Mouse (Mus musculus): ENCODE data around the gene Tmem91. TPM values are rescaled to one million over a fixed set of nuclear protein-coding genes. Genes with fewer than 3 reads are reported as not detected.

Gene Tmem91
- polyA plus RNA-seq, 1 experiment from 2014 or later, result 5.7 TPM

GRCm38 (mm10) chr7:25632679-25633078 is 42.3 kb downstream of the Tmem91 start:
- no peak overlapping the region for H3K9ac ChIP-seq
- H3K4me2 ChIP-seq (replicated peaks), result no peak overlapping the region
- no peak overlapping the region for H3K4me3 ChIP-seq
- WGBS, result 89% methylated on average over 5 of the region's 5 CpGs
- no peak overlapping the region for H3K27ac ChIP-seq
- no peaks in the 10 kb centered on the region for H3K9me3 ChIP-seq
- ATAC-seq (ENCODE audit: low FRiP score, low read depth), result no peak
- H3K4me1 ChIP-seq, result peaks cover 2% of the 10 kb centered on the region; the same call in 1 of the 2 replicates
- peaks cover 57% of the 10 kb centered on the region for H3K36me3 ChIP-seq
- peaks cover 15% of the 10 kb centered on the region for H3K27me3 ChIP-seq (replicated peaks)

- WGBS, result 70% methylated on average over 8 of the region's 8 CpGs
- Histone ChIP-seq H3K9ac (no peak overlapping the region), H3K9me3 (no peaks in the 10 kb centered on the region), H3K36me3 (peaks cover 56% of the 10 kb centered on the region), H3K27me3 (replicated peaks) (peaks cover 21% of the 10 kb centered on the region), H3K4me3 (no peak overlapping the region), H3K27ac (no peak overlapping the region), H3K4me1 (peaks cover 12% of the 10 kb centered on the region), H3K4me2 (replicated peaks) (peak overlapping the region; percentile 57)
- ATAC-seq (ENCODE audit: low FRiP score, low read depth), result no peak
These were observed 46.7 kb downstream of the Tmem91 start for GRCm38 (mm10) chr7:25628323-25628620.

- Histone ChIP-seq H3K27ac (no peak overlapping the region), H3K9ac (peak overlapping the region; percentile 21), H3K36me3 (peaks cover 50% of the 10 kb centered on the region), H3K9me3 (no peaks in the 10 kb centered on the region), H3K4me1 (peaks cover 12% of the 10 kb centered on the region), H3K4me3 (peak overlapping the region; percentile 22; the same call in 1 of the 2 replicates), H3K4me2 (replicated peaks) (peak overlapping the region; percentile 57), H3K27me3 (replicated peaks) (peaks cover 21% of the 10 kb centered on the region)
- ATAC-seq (ENCODE audit: low FRiP score, low read depth), result peak; percentile 27; the same call in 1 of the 2 replicates
- 21% methylated on average over 37 of the region's 38 CpGs for WGBS
These were observed 47.3 kb downstream of the Tmem91 start for GRCm38 (mm10) chr7:25627431-25628322.

GRCm38 (mm10) chr7:25626509-25627430 is 48.2 kb downstream of the Tmem91 start, which contains the start of gene B3gnt8:
B3gnt8 (plus strand) TSS chr7:25626654.
- 18% methylated on average over 29 of the region's 29 CpGs for WGBS
- ATAC-seq (ENCODE audit: low FRiP score, low read depth), result peak; percentile 25; the same call in 1 of the 2 replicates

GRCm38 (mm10) chr7:25625594-25626250 is 49.2 kb downstream of the Tmem91 start:
- Histone ChIP-seq H3K36me3 (peaks cover 40% of the 10 kb centered on the region), H3K27ac (no peak overlapping the region), H3K4me3 (no peak overlapping the region), H3K9me3 (no peaks in the 10 kb centered on the region), H3K4me1 (peaks cover 12% of the 10 kb centered on the region), H3K4me2 (replicated peaks) (no peak overlapping the region), H3K9ac (no peak overlapping the region), H3K27me3 (replicated peaks) (peaks cover 21% of the 10 kb centered on the region)
- 77% methylated on average over 10 of the region's 10 CpGs for WGBS
- ATAC-seq (ENCODE audit: low FRiP score, low read depth), result no peak

More at GRCm38 (mm10) chr7:25626509-25627430, 48.2 kb downstream of the Tmem91 start, which contains the start of gene B3gnt8:
- peaks cover 50% of the 10 kb centered on the region for H3K36me3 ChIP-seq
- H3K27me3 ChIP-seq (replicated peaks), result peaks cover 21% of the 10 kb centered on the region
- H3K4me2 ChIP-seq (replicated peaks), result peak within 1 kb of the TSS; percentile 57
- H3K27ac ChIP-seq, result no peak within 1 kb of the TSS
- H3K9me3 ChIP-seq, result no peaks in the 10 kb centered on the region
- peak within 1 kb of the TSS; percentile 21 for H3K9ac ChIP-seq
- H3K4me3 ChIP-seq, result peak within 1 kb of the TSS; percentile 22; the same call in 1 of the 2 replicates
- peaks cover 12% of the 10 kb centered on the region for H3K4me1 ChIP-seq

GRCm38 (mm10) chr7:25624851-25625250 is 50.1 kb downstream of the Tmem91 start:
- WGBS, result 79% methylated on average over 5 of the region's 5 CpGs
- Histone ChIP-seq H3K27ac (no peak overlapping the region), H3K27me3 (replicated peaks) (peaks cover 21% of the 10 kb centered on the region), H3K4me2 (replicated peaks) (no peak overlapping the region), H3K4me3 (no peak overlapping the region), H3K36me3 (peaks cover 31% of the 10 kb centered on the region), H3K9ac (no peak overlapping the region), H3K4me1 (peaks cover 12% of the 10 kb centered on the region), H3K9me3 (no peaks in the 10 kb centered on the region)
- no peak for ATAC-seq (ENCODE audit: low FRiP score, low read depth)

GRCm38 (mm10) chr7:25623857-25624370 is 51.1 kb downstream of the Tmem91 start:
- 91% methylated on average over 11 of the region's 11 CpGs for WGBS
- H3K4me2 ChIP-seq (replicated peaks), result no peak overlapping the region
- H3K4me3 ChIP-seq, result no peak overlapping the region
- no peak for ATAC-seq (ENCODE audit: low FRiP score, low read depth)
- H3K9ac ChIP-seq, result no peak overlapping the region
- peaks cover 23% of the 10 kb centered on the region for H3K36me3 ChIP-seq
- no peaks in the 10 kb centered on the region for H3K9me3 ChIP-seq
- H3K27me3 ChIP-seq (replicated peaks), result peaks cover 18% of the 10 kb centered on the region
- peaks cover 13% of the 10 kb centered on the region for H3K4me1 ChIP-seq
- H3K27ac ChIP-seq, result no peak overlapping the region

GRCm38 (mm10) chr7:25620751-25621150 is 54.2 kb downstream of the Tmem91 start:
- Histone ChIP-seq H3K4me1 (0 out of 2 replicates have a peak, but pooled peaks cover 4% of the 10 kb centered on the region), H3K9ac (no peak overlapping the region), H3K27ac (no peak overlapping the region), H3K4me2 (replicated peaks) (no peak overlapping the region), H3K27me3 (replicated peaks) (no peaks in the 10 kb centered on the region), H3K9me3 (no peaks in the 10 kb centered on the region), H3K36me3 (peaks cover 20% of the 10 kb centered on the region), H3K4me3 (no peak overlapping the region)
- 94% methylated on average over 11 of the region's 11 CpGs for WGBS
- no peak for ATAC-seq (ENCODE audit: low FRiP score, low read depth)

- Histone ChIP-seq H3K9ac (no peak overlapping the region), H3K4me2 (replicated peaks) (peak overlapping the region; percentile 66), H3K36me3 (peaks cover 19% of the 10 kb centered on the region), H3K4me1 (0 out of 2 replicates have a peak, but pooled peaks cover 4% of the 10 kb centered on the region), H3K27me3 (replicated peaks) (no peaks in the 10 kb centered on the region), H3K27ac (no peak overlapping the region), H3K4me3 (0 out of 2 replicates have a peak overlapping the region, but pooled peaks have one; percentile 57), H3K9me3 (no peaks in the 10 kb centered on the region)
- ATAC-seq (ENCODE audit: low FRiP score, low read depth), result no peak
- 91% methylated on average over 5 of the region's 5 CpGs for WGBS
These were observed 54.9 kb downstream of the Tmem91 start for GRCm38 (mm10) chr7:25620101-25620500.

GRCm38 (mm10) chr7:25619722-25619991 is 55.3 kb downstream of the Tmem91 start:
- no peak for ATAC-seq (ENCODE audit: low FRiP score, low read depth)
- H3K36me3 ChIP-seq, result peaks cover 14% of the 10 kb centered on the region; the same call in 1 of the 2 replicates
- WGBS, result 27% methylated on average over 5 of the region's 5 CpGs
- peak overlapping the region; percentile 66 for H3K4me2 ChIP-seq (replicated peaks)
- 0 out of 2 replicates have a peak, but pooled peaks cover 4% of the 10 kb centered on the region for H3K4me1 ChIP-seq
- peak overlapping the region; percentile 54; the same call in 1 of the 2 replicates for H3K9ac ChIP-seq
- H3K4me3 ChIP-seq, result peak overlapping the region; percentile 57
- no peaks in the 10 kb centered on the region for H3K9me3 ChIP-seq
- no peak overlapping the region for H3K27ac ChIP-seq
- H3K27me3 ChIP-seq (replicated peaks), result no peaks in the 10 kb centered on the region

Data from neural tube, embryonic 12.5 days (tissue).